Mouse (Mus musculus): ENCODE measurements around the gene Vwa5b1. TPM values are rescaled to one million over a fixed set of nuclear protein-coding genes. Genes with fewer than 3 reads are reported as not detected.

The Vwa5b1 gene
- polyA plus RNA-seq, 1 experiment: not detected

- Histone ChIP-seq H3K4me1 (ENCODE audit: control insufficient read depth, insufficient read depth, low read length) (no peaks in the 10 kb centered on the region), H3K4me3 (ENCODE audit: insufficient read depth, low read length) (no peak overlapping the region), H3K27ac (ENCODE audit: insufficient read depth, low read depth, low read length) (no peak overlapping the region)
- TF ChIP-seq CTCF (IDR thresholded peaks at IDR 0.05; ENCODE audit: low read depth, low read length): no peak
- TF ChIP-seq POLR2A (IDR thresholded peaks at IDR 0.05; ENCODE audit: borderline replicate concordance, low read depth, low read length): no peak
Measured at GRCm38 (mm10) chr4:138538084-138538449, 97.6 kb downstream of the Vwa5b1 start.

GRCm38 (mm10) chr4:138537210-138538083 lies 98.2 kb downstream of the Vwa5b1 start:
- TF ChIP-seq CTCF (IDR thresholded peaks at IDR 0.05; ENCODE audit: low read depth, low read length) (no peak), POLR2A (IDR thresholded peaks at IDR 0.05; ENCODE audit: borderline replicate concordance, low read depth, low read length) (no peak)
- Histone ChIP-seq H3K27ac (ENCODE audit: insufficient read depth, low read depth, low read length) (no peak overlapping the region), H3K4me3 (ENCODE audit: insufficient read depth, low read length) (no peak overlapping the region), H3K4me1 (ENCODE audit: control insufficient read depth, insufficient read depth, low read length) (no peaks in the 10 kb centered on the region)

- TF ChIP-seq POLR2A (IDR thresholded peaks at IDR 0.05; ENCODE audit: borderline replicate concordance, low read depth, low read length) (no peak), CTCF (IDR thresholded peaks at IDR 0.05; ENCODE audit: low read depth, low read length) (no peak)
- Histone ChIP-seq H3K4me3 (ENCODE audit: insufficient read depth, low read length) (no peak overlapping the region), H3K27ac (ENCODE audit: insufficient read depth, low read depth, low read length) (no peak overlapping the region), H3K4me1 (ENCODE audit: control insufficient read depth, insufficient read depth, low read length) (no peaks in the 10 kb centered on the region)
Measured at GRCm38 (mm10) chr4:138535610-138536009, 100.1 kb downstream of the Vwa5b1 start.

GRCm38 (mm10) chr4:138533877-138534276 lies 101.8 kb downstream of the Vwa5b1 start:
- Histone ChIP-seq H3K4me3 (ENCODE audit: insufficient read depth, low read length) (no peak overlapping the region), H3K27ac (ENCODE audit: insufficient read depth, low read depth, low read length) (no peak overlapping the region), H3K4me1 (ENCODE audit: control insufficient read depth, insufficient read depth, low read length) (no peaks in the 10 kb centered on the region)
- TF ChIP-seq POLR2A (IDR thresholded peaks at IDR 0.05; ENCODE audit: borderline replicate concordance, low read depth, low read length) (no peak), CTCF (IDR thresholded peaks at IDR 0.05; ENCODE audit: low read depth, low read length) (no peak)

- no peak for TF ChIP-seq POLR2A (IDR thresholded peaks at IDR 0.05; ENCODE audit: borderline replicate concordance, low read depth, low read length)
- no peak for TF ChIP-seq CTCF (IDR thresholded peaks at IDR 0.05; ENCODE audit: low read depth, low read length)
- Histone ChIP-seq H3K4me1 (ENCODE audit: control insufficient read depth, insufficient read depth, low read length) (no peaks in the 10 kb centered on the region), H3K27ac (ENCODE audit: insufficient read depth, low read depth, low read length) (no peak overlapping the region), H3K4me3 (ENCODE audit: insufficient read depth, low read length) (no peak overlapping the region)
Measured at GRCm38 (mm10) chr4:138531761-138532160, 103.9 kb downstream of the Vwa5b1 start.

GRCm38 (mm10) chr4:138530011-138530410 lies 105.7 kb downstream of the Vwa5b1 start:
- no peak overlapping the region for H3K27ac ChIP-seq (ENCODE audit: insufficient read depth, low read depth, low read length)
- H3K4me3 ChIP-seq (ENCODE audit: insufficient read depth, low read length): no peak overlapping the region
- TF ChIP-seq POLR2A (IDR thresholded peaks at IDR 0.05; ENCODE audit: borderline replicate concordance, low read depth, low read length) (no peak), CTCF (IDR thresholded peaks at IDR 0.05; ENCODE audit: low read depth, low read length) (no peak)
- no peaks in the 10 kb centered on the region for H3K4me1 ChIP-seq (ENCODE audit: control insufficient read depth, insufficient read depth, low read length)

- Histone ChIP-seq H3K27ac (ENCODE audit: insufficient read depth, low read depth, low read length) (no peak overlapping the region), H3K4me3 (ENCODE audit: insufficient read depth, low read length) (no peak overlapping the region), H3K4me1 (ENCODE audit: control insufficient read depth, insufficient read depth, low read length) (no peaks in the 10 kb centered on the region)
- TF ChIP-seq CTCF (IDR thresholded peaks at IDR 0.05; ENCODE audit: low read depth, low read length) (no peak), POLR2A (IDR thresholded peaks at IDR 0.05; ENCODE audit: borderline replicate concordance, low read depth, low read length) (no peak)
Measured at GRCm38 (mm10) chr4:138525684-138526083, 110.0 kb downstream of the Vwa5b1 start.

- no peak overlapping the region for H3K27ac ChIP-seq (ENCODE audit: insufficient read depth, low read depth, low read length)
- H3K4me1 ChIP-seq (ENCODE audit: control insufficient read depth, insufficient read depth, low read length): no peaks in the 10 kb centered on the region
- H3K4me3 ChIP-seq (ENCODE audit: insufficient read depth, low read length): no peak overlapping the region
- no peak for TF ChIP-seq CTCF (IDR thresholded peaks at IDR 0.05; ENCODE audit: low read depth, low read length)
- no peak for TF ChIP-seq POLR2A (IDR thresholded peaks at IDR 0.05; ENCODE audit: borderline replicate concordance, low read depth, low read length)
Measured at GRCm38 (mm10) chr4:138524769-138525168, 110.9 kb downstream of the Vwa5b1 start.

GRCm38 (mm10) chr4:138523775-138524174 lies 111.9 kb downstream of the Vwa5b1 start:
- no peak overlapping the region for H3K27ac ChIP-seq (ENCODE audit: insufficient read depth, low read depth, low read length)
- TF ChIP-seq CTCF (IDR thresholded peaks at IDR 0.05; ENCODE audit: low read depth, low read length) (no peak), POLR2A (IDR thresholded peaks at IDR 0.05; ENCODE audit: borderline replicate concordance, low read depth, low read length) (no peak)
- H3K4me1 ChIP-seq (ENCODE audit: control insufficient read depth, insufficient read depth, low read length): no peaks in the 10 kb centered on the region
- no peak overlapping the region for H3K4me3 ChIP-seq (ENCODE audit: insufficient read depth, low read length)

- TF ChIP-seq CTCF (IDR thresholded peaks at IDR 0.05; ENCODE audit: low read depth, low read length) (no peak), POLR2A (IDR thresholded peaks at IDR 0.05; ENCODE audit: borderline replicate concordance, low read depth, low read length) (no peak)
- Histone ChIP-seq H3K4me3 (ENCODE audit: insufficient read depth, low read length) (no peak overlapping the region), H3K27ac (ENCODE audit: insufficient read depth, low read depth, low read length) (no peak overlapping the region), H3K4me1 (ENCODE audit: control insufficient read depth, insufficient read depth, low read length) (no peaks in the 10 kb centered on the region)
Measured at GRCm38 (mm10) chr4:138522296-138522695, 113.4 kb downstream of the Vwa5b1 start.

All from bone marrow macrophage, adult 2 months (primary cell).